Mouse (Mus musculus) right cerebral cortex, postnatal 4 days (tissue): ENCODE results near the gene Arhgap8.
"Not testable (repeated sequence)": the region's sequence is repeated elsewhere in the genome, so short reads cannot be mapped to it uniquely, and the experiment has no call there.

Source experiments
- DNase-seq: peaks from one replicate; pipeline ENCODE4 v3.0.0-alpha.2; 2022

Arhgap8 gene

DNA sequence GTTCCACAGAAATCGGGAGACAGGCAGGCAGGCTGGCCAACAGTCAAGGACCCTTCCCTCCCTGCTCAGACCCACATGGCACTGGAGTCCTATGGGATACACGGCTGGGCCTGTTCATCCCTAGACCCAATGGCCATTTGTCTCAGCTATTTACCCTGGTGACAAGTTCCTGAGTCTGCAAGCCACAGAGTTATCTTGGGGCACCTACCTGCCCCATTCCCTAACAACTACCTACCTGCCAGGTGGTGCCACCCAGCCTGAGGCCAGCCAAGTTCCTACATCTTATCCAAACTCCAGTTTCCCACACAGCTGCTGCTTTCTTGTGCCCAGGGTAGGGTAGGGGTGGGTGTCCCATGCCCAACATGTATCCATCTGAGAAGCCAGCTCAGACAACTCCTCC is 21.7 kb upstream of the Arhgap8 start:
- no peak for DNase-seq

DNA sequence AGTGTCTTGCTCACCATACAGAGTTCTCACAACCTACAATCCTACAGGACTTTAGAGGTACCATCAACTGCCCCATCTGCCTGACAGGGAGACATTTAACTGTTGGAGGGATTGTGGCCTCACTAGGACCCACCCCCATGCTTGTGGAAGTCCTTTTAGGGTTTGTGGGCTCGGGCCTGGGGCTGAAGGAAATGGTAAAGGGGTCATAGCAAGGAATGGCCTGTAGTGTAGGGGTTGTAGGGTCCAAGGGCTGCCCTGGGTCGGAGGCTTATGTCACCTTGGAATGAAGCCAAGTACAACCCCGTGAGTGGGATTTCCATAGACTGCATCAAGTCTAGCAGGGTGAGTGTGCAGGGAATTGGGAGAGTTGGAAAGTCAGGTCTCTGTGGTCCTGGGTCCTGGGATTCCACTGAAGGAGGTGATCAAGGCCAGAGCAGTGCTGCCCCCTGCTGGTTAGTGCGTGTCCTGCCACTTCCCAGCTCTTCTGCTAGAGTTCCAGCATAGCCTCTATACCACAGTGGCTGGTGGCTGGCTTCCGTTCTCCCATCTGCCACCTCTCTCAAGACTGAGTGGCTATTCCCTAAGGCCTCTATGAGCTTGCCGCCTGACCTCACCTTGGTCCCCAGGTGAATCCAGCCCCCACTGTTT is 19.6 kb upstream of the Arhgap8 start:
- peak; percentile 68 for DNase-seq

DNA sequence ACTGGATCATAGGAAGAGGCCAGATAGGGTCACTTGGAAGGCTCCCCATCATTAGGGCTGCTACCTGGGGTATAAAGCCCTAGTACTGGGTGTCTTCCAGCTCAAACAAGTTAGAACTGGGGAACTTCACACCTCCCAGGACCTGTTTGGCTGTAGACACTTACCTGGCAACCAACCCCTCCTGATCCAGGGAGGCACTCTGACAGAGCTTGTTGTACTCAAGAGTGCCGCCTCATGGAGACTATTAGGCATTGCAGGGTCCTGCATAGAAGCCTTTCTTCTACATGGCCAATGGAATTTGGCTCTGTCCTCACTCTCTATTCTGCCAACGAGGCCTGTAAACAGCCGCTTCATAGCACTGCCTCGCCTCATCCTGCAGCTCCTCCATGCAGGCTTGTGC is 17.9 kb upstream of the Arhgap8 start:
- no peak for DNase-seq

DNA sequence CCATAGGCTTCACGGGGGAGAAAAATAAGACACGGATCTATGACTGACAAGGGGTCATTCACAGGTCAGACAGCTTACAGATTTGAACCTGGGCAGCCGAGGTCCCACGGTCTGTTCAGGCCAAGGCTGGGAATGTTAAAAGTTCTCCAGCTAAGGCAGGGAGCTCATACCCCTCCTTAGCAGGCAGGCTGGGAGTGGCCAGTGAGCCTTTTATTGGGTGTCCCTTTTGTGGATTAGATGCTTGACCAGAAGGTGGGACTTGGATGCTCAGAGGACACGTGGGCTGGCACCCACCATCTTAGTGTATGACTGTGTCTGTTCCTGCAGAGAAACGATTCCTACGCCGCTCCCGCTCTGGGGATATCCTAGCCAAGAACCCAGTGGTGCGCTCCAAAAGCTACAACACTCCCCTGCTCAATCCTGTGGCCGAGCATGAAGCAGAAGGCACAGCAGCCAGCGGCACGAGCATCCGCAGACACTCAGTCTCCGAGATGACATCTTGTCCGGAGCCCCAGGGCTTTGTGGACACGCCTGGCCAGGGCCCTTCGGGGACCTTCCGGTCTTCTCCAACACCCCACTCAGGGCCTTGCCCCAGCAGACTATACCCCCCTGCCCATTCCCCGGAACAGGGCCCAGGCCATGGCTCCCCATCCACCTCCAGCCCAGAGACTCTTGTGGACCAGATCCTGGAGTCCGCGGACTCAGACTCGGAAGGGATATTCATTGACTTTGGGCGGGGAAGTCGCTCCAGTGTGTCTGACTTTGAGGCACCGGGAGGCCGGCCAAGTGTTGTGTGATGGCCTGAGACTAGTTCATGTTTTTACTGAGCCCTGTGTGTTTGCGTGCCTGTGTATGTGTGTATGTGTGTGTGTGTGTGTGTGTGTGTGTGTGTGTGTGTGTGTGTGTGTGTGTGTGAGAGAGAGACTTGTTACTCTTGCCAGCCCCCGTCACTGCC is 17.2 kb upstream of the Arhgap8 start:
- DNase-seq, result no peak

DNA sequence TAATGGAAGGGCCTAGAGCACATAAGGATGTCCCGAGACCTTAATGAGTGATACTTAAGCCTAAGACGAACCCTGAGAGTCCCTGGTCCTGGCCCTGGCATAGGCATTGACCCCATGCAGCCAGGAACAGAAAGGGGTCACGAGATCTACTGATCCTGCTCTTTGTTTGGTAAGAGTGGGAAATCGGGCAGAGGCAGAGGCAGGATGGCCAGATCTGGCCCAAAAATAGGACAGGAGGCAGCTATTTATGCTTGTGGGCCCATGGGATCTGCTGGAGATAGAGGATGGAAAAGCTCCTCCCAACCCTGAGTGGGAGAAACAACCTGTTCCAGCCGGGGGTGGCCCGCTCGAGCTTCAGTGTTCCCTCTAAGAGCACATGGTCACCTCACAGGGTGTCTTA is 15.9 kb upstream of the Arhgap8 start:
- no peak for DNase-seq

DNA sequence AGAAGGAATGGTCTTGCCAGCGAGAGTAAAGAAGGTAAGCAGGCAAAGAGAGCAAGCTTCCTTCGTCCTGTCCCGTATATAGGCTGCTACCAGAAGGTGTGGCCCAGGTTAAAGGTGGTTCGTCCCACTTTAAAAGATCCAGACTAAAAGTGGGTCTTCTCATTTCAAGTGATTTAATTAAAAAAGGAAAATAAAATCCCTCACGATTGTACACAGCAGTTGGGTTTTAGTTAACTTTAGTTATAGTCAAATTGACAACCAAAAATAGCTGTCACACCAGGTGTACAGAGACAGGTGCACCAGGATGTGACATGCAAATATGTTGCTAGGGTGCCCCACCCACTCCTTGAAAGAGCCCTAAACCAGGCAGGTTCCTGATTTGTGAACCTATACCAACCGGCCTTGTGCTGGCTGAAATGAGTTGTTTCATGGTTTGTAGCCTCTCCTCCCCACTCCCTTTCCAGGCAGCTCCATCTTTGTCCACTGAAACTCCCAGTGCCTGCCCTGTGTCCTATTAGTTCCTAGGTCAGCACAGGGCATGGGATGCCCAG is 14.4 kb upstream of the Arhgap8 start:
- no peak for DNase-seq

DNA sequence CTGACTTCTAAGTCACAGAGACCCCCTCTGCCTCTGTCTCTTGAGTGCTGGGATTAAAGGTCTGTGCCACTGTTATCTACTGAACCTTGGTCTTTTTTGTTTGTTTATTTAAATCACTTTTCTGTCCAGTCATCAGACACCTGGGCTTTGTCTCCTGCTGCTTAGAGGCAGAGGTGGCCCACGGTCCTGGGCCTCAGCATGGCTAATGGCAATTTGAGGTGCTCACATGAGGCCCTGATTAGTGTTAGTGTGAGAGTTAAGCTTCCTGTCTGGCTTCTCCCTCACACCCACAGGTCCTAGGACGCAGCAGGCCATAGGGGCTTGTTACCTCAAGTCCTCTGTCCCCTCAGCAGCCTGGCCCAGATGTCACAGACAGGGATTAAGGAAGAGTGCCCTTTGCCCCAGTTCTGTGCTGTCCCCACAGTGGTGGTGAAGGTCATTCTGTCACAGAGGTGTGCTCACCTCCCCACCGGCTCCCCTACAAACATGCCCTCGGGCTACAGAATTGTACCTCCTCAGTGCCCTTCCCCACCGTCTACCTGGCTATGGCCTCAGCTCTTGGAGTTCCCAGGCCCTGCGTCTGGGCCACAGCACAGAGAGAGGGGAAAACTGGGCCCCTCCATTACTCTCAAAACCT is 12.8 kb upstream of the Arhgap8 start:
- DNase-seq, result no peak

DNA sequence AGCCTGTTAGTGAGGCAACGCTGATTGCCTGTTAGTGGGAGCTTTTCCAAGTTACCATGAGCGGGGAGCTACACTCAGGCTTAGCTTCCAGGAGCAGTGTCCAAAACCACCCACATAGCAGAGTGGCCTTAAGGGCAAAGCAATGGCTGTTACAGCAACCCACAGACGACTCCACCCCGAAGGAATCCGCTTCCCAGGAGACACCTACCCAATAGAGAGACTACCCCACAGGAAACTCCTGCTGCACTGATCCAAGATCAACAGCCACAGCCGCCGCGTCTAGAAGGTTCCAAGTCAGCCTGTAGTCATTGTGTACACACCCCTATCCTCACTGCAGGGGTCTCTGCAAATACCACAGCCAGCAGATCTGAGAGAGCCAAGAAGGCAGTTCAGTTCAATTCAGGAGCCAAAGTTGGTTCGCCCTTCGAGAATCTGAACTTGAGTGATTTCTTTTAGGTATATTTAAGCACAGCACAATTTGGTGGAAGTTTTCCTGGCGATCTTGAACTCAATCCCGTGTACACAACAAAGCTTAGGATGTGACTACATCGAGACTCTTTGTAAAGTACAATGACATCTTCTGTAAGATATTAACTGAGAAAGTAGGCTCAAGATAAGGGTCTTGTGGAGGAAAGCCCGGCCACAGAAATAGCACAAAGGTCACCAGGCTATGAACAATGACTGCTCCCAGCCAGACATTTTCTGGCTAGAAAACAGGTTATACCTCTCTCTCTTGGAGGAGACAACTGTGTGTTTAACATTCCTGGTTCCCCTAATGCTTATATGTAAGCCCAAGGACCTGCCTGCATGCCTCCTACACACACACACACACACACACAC is 7.1 kb upstream of the Arhgap8 start:
- no peak for DNase-seq

DNA sequence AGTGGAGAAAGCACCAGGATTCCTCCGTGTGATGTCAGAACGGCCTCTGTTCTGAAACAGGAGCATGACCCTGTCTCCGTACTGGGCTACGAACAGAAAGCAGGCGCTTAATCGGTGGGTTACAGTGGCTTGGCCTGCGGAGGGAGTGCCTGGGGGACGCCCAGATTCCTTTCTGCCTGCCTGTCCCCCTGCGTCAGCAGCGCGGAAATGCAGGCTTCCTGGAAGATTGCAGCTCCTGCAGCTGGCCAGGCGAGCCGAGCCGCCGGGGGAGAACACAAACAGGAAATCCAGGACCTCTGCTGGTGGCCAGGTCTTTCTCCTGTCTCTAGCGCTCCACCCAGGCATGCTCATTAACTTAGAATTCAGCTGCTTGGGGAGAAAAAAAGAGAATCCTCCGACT is 5.1 kb upstream of the Arhgap8 start:
- DNase-seq, result peak; percentile 54

DNA sequence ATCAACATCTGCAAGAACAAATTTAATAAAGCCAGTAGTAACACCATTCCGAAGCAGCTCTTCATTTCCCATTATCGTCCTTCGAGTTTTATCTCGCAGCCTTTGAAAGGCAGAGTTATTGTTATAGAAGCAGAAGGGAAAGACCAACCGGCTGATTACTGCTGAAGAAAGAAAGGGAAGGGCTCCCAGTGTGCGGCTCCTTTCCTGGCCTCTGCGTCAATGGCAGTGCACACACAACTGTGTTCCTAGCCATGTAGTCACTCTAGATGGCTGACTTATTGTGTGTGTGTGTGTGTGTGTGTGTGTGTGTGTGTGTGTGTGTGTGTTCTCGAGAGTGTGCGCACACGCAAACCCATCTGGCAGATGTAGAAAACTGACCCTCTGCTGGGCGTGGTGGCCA is 4.7 kb upstream of the Arhgap8 start:
- DNase-seq, result no peak

DNA sequence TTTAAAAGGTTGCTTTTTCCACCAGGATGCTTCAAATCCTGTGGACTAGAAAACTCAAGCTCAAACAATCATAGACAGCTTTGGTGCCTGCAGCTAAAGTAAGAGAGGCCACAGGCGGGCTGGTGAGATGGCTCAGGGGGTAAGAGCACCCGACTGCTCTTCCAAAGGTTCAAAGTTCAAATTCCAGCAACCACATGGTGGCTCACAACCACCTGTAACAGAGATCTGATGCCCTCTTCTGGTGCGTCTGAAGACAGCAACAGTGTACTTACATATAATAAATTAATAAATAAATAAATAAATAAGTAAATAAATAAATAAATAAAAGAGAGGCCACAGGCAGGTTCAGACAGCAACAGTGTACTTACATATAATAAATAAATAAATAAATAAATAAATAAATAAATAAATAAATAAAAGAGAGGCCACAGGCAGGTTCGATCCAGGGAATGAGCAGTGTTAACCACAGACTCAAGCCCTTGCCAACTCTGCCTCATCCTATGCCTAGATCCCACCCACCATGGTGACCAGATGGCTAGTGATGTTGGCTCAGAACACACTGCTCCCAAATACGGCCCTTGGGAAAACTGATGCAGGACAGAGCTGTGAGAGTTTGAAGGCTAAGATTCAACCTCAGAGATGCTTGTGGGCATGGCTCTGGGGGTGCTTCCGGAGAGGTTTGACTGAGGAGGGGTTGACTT is 2.1 kb upstream of the Arhgap8 start:
- DNase-seq, result not testable (repeated sequence)

DNA sequence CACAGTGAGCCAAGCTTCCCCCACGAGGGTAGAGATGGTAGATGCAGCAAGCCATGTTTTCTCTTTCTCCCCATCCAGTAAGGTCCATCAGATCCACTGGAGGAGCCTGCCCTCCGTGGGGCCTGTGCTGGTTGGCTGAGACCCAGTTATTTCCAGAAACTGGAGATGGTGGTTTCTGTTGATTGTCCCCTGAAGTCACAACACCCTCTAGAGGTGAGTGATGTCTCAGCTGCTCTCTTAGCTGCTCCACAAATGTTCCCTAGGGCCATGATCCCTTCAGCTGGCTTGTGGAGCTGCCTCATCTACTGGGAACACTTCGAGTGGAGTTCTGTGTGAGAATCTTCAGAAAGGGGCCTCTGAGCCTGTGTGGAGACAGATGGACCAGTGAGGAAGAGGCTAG is 1.1 kb upstream of the Arhgap8 start:
- DNase-seq, result no peak

DNA sequence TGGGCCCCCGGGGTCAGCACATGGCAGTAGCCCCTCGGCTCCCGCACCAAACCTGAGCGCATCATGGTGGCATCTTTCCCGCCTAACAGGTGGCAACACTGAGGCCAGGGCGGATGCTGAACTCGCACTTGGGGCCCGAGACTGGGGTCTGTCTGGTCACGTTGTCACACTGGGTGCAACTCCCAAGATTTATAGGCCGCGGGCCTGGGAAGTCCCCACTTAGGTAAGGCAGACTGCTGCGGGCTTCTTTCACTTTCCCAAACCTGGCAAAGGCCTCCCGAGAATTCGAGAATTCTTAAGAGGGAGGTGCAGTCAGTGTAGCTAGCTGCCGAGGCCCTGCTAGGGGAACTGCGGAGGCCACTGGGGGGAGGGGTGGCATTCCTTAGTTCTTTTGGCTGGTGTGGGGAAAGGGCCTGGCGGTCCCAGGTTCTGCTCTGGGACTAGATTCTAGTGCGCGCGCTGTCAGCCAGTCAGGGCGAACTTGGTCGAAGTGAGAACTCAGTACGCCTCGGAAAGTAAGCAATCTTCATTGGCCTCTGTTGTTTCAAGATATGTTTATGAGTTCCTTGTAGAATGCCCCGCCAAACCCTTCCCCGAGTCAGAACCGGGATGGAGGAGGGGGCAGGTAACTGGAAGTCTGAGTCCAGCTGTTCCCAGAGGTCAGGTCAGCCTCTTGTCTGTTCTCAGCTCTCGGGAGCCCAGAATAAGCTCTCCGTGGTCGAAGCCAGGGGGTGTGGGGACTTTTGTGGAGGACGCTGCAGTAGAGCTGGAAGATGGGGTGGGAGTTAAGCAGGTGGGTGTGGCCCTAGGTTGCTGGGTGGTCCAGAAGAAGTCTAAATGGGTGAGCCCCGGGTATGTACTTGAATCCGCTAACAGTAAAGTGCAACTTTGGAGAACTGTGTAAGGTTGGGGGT is 696 bp downstream of the Arhgap8 start:
- no peak for DNase-seq

DNA sequence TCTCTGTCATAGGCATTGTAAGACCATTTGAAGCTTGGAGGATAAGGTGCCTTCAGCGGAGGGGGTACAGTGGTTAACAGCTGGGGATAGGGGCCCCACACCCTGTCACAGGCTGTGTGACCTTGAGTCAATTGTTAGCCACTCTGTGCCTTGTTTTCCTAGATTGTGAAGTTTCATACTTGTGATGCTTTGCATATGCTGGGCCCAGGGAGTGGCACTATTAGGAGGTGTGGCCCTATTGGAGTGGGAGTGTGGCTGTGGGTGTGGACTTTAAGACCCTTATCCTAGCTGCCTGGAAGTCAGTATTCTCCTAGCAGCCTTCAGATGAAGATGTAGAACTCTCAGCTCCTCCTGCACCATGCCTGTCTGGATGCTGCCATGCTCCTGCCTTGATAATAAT is 3.8 kb downstream of the Arhgap8 start:
- not testable (repeated sequence) for DNase-seq

DNA sequence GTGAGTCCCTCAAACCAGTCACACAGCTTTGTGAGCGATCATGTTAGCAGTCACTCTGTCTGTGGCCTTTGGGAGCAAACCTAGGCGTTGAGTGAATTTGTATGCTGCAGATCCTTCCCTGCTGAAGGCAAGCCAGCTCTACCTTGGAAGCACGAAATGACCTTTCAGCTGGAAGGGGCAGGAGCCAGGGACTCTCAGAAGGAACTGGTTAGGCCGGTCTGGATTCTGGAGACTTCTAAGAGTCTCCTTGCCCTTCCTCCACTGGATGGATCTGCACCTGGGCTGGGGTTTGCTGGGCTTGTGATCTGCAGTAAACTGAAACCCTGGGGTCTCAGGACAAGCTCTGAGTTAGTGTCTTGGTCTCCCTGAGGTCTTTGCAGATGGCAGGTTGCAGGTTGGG is 4.3 kb downstream of the Arhgap8 start:
- DNase-seq, result no peak

DNA sequence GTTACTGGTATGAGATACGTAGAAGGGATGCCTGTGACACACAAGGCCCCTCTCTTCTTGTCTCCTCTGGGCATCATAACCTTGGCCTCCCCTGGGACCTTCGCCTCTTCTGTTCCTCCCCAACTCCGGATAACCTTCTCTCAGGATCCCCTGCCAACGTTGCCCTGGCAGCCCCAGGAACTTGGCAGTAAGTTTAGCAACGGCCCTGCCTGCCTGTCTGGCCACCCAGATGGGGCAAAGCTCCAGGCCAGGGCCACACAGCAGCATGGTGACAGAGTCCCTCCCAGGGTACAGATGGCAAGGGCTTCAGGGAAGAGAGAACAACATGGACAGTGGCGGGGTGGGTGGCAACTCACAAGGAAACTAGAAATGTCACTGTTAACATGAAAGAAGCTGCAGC is 9.8 kb downstream of the Arhgap8 start:
- DNase-seq, result peak; percentile 53

DNA sequence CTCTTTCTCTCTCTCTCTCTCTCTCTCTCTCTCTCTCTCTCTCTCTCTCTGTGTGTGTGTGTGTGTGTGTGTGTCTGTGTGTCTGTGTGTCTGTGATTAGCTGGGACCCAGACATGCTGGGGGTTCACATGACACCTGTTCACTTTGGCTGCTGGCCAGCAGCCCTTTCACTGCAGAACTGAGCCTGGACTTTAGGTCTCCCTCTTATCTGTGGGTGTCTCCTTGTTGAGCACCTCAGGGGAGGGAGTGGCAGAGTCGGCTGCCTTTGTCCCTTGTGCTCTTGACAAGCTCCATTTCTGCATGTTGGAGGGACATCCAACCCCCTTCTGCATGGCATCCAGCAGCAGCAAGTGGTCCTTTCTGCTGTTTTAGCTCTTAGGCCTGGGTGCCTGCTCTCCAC is 11.0 kb downstream of the Arhgap8 start:
- no peak for DNase-seq

DNA sequence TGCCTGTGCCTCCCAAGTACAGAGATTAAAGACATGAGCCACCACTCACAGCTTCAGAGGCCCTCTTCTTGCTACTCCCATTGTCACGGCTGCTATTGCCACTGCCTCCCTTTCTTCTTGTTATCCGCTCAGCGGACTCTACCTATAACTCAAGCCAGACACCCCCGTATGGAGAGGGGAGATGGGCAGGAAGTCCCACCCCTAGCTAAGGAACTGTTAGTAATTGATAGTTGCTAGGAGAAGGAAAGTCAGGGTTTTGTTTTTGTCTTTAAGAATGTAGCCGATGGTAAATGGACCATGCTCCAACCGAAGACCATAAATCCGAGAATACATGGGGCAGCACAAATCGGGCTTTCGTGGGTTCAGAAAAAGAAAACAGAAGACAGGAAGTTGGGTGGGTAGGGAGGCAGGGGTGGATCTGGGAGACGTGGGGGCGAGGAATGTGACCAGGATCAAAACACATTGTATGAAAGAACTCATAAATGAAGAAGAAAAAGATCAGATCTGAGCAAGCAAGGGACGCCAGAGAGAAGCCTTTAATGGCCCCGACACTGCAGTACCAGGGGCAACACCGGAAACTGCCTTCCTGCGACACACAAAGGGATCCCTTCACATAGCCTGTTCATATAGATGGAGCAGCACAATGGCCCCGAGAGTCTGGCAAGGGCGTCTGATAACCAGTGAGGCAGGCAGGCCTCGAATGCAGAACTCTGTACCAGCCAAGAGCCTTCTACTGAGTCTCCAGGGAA is 12.0 kb downstream of the Arhgap8 start:
- no peak for DNase-seq

DNA sequence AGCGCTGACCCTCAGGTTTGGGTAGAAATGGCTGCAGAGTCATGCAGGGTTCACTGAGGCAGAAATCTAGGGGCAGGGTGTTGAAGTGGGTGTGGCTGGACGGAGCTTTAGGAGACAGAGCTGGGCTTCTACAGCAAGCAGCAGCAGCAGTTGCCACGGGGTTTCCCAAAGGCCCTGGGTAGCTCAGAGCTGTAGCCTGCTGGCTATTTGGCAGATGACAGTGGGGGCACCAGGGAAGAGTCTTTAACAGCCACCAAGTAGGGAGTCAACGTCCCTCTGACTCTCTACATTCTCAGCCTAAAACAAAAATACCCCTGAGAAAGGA is 12.5 kb downstream of the Arhgap8 start:
- no peak for DNase-seq

DNA sequence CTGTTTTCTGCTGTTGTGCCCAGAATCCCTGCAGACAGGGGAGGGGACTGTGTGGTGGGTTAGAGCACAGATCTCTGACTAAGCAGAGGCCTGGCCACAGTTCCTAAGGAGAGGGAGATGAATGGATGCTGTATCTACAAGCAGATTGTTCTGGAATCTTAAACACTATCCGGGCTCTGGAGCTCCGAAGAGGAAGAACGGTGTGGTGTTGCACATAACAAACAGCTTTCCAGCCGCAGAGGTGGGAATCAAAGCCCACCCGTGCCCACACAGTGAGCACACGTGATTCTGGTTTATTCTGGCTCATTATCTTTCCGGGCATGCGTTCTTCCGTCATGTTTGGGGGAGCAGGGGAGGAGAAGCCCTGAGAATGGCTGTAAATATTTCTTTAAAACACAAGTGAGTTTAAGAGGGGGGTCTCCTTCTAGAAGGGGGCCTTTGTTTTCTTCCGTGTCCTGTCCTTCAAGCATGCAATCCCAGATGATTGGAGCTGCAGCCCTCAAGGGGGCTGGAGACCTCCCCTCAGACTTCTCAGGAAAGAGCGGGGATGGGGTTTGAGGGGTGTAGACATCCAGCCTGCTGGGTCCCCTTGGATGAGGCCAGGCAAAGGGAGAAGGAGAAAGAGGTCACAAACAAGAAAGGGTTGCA is 16.6 kb downstream of the Arhgap8 start:
- peak; percentile 22 for DNase-seq
